Mouse (Mus musculus) olfactory bulb, adult 2 months (tissue): ENCODE results near the gene Trib2. TPM values are rescaled to one million over a fixed set of nuclear protein-coding genes. Genes with fewer than 3 reads are reported as not detected.

Source experiments
- H3K27ac ChIP-seq: fragments of 200-500 bp; 2 replicates; pipeline ENCODE4 v1.5.1; 2012; ENCODE audit warnings: low read depth, low read length; ENCODE audit not compliant: insufficient read depth
- H3K4me1 ChIP-seq: fragments of 200-500 bp; 2 replicates; pipeline ENCODE4 v1.6.1; 2012; ENCODE audit warnings: low read length; ENCODE audit not compliant: control insufficient read depth, insufficient read depth
- H3K4me3 ChIP-seq: fragments of 200-500 bp; 2 replicates; pipeline ENCODE4 v1.5.1; 2012; ENCODE audit warnings: mild to moderate bottlenecking, low read depth, low read length, moderate library complexity; ENCODE audit not compliant: insufficient read depth
- CTCF ChIP-seq: fragments of 200-500 bp; IDR thresholded peaks from 2 replicates; pipeline ENCODE4 v1.5.1; 2012; ENCODE audit warnings: low read depth, mild to moderate bottlenecking, low read length, moderate library complexity; ENCODE audit not compliant: insufficient read depth
- POLR2A ChIP-seq: fragments of 200-500 bp; IDR thresholded peaks from 2 replicates; pipeline ENCODE4 v1.6.1; 2012; ENCODE audit warnings: mild to moderate bottlenecking, low read depth, low read length, moderate library complexity; ENCODE audit not compliant: insufficient read depth
- WGBS: fragments of 180-500 bp; shearing (Covaris S2); methylation state at CpG from one replicate; pipeline ENCODE4 v1.1.7; 2018; 5-methylcytosine and 5-hydroxymethylcytosine counted together
- polyA plus RNA-seq: library from polyadenylated mRNA; stranded (reverse); fragments of >200 nt; gene quantifications from 2 replicates; pipeline ENCODE4 v1.2.4, GENCODE M21; 2012; ENCODE audit warnings: low replicate concordance; ENCODE audit not compliant: missing spikeins, insufficient read depth, insufficient read length

Trib2 gene
- polyA plus RNA-seq, 1 experiment = not detected

DNA sequence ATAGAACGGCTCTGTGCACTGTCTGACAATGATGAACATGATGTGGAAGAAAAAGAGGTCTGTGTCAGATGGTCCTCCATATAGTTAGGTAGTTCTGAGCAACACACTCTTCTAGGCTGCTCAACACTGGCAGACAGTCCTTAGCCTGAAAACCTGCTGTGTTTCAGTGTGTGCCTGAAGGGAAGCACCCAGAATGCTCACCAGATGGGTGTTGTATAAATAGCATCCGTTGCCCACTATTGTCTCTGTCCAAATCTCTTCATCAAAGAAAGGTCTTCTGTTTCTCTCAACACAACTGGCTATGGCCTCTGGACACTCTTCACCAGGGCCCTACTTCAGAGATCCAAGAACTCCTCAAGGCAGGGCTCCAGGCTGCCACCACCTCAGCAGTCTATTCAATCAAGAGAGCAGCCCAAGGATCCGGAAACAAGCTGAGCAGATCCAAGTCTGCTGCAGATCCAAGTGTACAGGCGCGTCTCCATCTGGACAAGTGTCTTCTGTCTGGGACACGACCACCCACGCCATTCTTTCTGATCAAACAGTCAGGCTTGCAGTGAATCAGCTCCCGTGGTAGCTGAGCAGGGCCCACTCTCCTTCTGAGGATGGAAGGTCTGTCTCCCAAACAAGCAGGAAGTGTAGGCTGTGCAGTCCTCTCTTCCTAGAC lies 55.1 kb downstream of the Trib2 start:
- Histone ChIP-seq H3K27ac (no peak overlapping the region), H3K4me3 (no peak overlapping the region), H3K4me1 (no peaks in the 10 kb centered on the region)
- 85% methylated on average over 8 of the region's 8 CpGs for WGBS
- no peak for TF ChIP-seq POLR2A
- TF ChIP-seq CTCF = no peak

GRCm38 (mm10) chr12:15760684-15761083 lies 56.0 kb downstream of the Trib2 start:
- no peaks in the 10 kb centered on the region for H3K4me1 ChIP-seq
- H3K4me3 ChIP-seq = no peak overlapping the region
- WGBS = 89% methylated on average over 4 of the region's 4 CpGs
- TF ChIP-seq POLR2A = no peak
- TF ChIP-seq CTCF = no peak
- no peak overlapping the region for H3K27ac ChIP-seq

- WGBS = 26% methylated on average over 2 of the region's 2 CpGs
- TF ChIP-seq CTCF (no peak), POLR2A (no peak)
- no peak overlapping the region for H3K27ac ChIP-seq
Observed at GRCm38 (mm10) chr12:15758866-15759265, 57.9 kb downstream of the Trib2 start.

GRCm38 (mm10) chr12:15757351-15757750 lies 59.4 kb downstream of the Trib2 start:
- H3K27ac ChIP-seq = no peak overlapping the region
- no peak overlapping the region for H3K4me3 ChIP-seq
- no peaks in the 10 kb centered on the region for H3K4me1 ChIP-seq
- no peak for TF ChIP-seq CTCF
- no peak for TF ChIP-seq POLR2A
- WGBS = 94% methylated on average over 8 of the region's 8 CpGs

More at GRCm38 (mm10) chr12:15758866-15759265, 57.9 kb downstream of the Trib2 start:
- Histone ChIP-seq H3K4me1 (no peaks in the 10 kb centered on the region), H3K4me3 (no peak overlapping the region)

- H3K4me3 ChIP-seq = no peak overlapping the region
- TF ChIP-seq POLR2A (no peak), CTCF (no peak)
- WGBS = 84% methylated on average over 2 of the region's 2 CpGs
Observed at GRCm38 (mm10) chr12:15755030-15755690, 61.6 kb downstream of the Trib2 start.

GRCm38 (mm10) chr12:15754602-15755001 lies 62.1 kb downstream of the Trib2 start:
- Histone ChIP-seq H3K4me1 (no peaks in the 10 kb centered on the region), H3K27ac (no peak overlapping the region), H3K4me3 (no peak overlapping the region)
- TF ChIP-seq CTCF (no peak), POLR2A (no peak)
- 78% methylated on average over 2 of the region's 2 CpGs for WGBS

More at GRCm38 (mm10) chr12:15755030-15755690, 61.6 kb downstream of the Trib2 start:
- Histone ChIP-seq H3K27ac (no peak overlapping the region), H3K4me1 (no peaks in the 10 kb centered on the region)

DNA sequence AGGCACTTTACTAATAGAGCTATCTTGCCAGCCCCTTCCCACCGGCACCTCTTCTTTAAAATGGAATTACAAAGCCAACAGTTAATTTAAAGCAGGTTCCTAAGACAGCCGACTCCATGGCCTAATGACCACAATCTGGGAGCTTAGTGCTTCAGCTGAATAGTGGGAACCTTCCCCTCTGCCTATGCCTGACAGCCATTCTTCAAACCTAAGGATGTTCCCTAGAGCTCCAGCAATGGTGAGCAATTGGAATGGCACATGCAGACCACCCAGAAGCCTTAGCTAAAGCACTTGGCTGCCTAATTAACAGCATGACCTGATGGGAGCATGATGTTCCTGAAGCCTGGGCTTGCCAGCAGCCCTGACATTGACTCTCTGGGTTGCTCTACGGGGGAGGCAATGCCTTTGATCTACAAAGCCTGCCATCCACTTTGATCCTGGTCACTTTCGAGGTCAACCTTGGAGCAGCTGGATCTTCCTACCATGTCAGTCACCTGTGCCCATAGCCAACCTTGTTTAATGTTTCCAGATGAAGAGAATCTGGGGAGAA lies 67.0 kb downstream of the Trib2 start:
- H3K4me1 ChIP-seq = no peaks in the 10 kb centered on the region

GRCm38 (mm10) chr12:15745752-15746151 lies 71.0 kb downstream of the Trib2 start:
- no peak for TF ChIP-seq CTCF
- TF ChIP-seq POLR2A = no peak
- Histone ChIP-seq H3K4me3 (no peak overlapping the region), H3K27ac (no peak overlapping the region), H3K4me1 (no peaks in the 10 kb centered on the region)
- 81% methylated on average over 10 of the region's 10 CpGs for WGBS

More for the DNA sequence above, 67.0 kb downstream of the Trib2 start:
- H3K4me3 ChIP-seq = no peak overlapping the region
- no peak for TF ChIP-seq CTCF
- TF ChIP-seq POLR2A = no peak
- WGBS = 74% methylated on average over 4 of the region's 4 CpGs
- H3K27ac ChIP-seq = no peak overlapping the region
